Mouse (Mus musculus) gastrocnemius, postnatal 4 days (tissue): ENCODE results near the gene Sppl2c. TPM values are rescaled to one million over a fixed set of nuclear protein-coding genes. Genes with fewer than 3 reads are reported as not detected.
A peak's percentile ranks its signal among the peaks of the same experiment; 100 is the strongest.
"Not testable (repeated sequence)": the region's sequence is repeated elsewhere in the genome, so short reads cannot be mapped to it uniquely, and the experiment has no call there.

Experiments
- DNase-seq, 2 experiments: peaks; one replicate each; pipeline ENCODE4 v3.0.0; 2021 to 2022; ENCODE audit warnings: low spot score in 2 of 2, mixed read lengths in 2 of 2
- total RNA-seq, 2 experiments: library from RNA; stranded (reverse); gene quantifications; 2 replicates each; pipeline ENCODE4 v1.2.3; 2021

Sppl2c gene
- total RNA-seq, 2 experiments from 2014 or later, result not detected

DNA sequence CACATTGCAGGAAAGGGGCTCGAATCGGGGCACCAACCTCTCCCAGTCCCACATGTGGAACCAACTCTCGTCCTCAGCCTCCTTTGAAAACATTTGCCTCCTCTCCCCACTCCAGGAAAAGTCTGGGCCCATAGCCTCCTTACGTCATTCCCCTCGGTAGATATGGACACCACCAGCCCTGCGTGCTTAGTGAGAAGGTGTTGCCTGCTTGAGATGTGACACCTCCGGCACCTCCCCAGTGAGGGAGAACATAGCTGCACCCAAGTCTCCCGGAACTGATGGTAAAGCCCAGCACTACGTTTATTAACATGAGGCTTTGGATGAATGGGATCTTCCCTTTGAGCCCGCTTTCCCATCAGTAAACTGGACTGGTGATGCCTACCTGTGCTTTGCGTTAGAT is 9.3 kb downstream of the Sppl2c start:
- DNase-seq, result no peak

DNA sequence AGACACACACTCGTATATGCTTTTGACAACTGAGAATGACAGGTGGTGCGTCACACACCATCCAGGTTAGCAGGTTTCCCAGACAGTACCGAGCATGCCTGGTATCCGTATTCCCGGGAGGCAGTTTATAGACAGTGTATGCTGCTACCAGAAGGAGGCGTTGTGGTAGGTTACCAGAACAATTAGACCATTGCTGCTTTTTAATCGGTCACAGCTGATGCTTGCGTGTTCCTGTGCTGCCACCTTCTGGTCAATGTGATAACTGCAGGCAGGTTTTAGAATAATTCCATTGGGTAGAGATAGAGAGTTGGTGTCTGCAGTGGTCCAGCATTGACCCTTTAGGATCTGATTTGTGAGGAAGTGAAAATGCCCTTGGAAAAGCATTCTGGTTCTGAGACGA is 9.7 kb downstream of the Sppl2c start:
- peak; percentile 57 to 76 for DNase-seq

DNA sequence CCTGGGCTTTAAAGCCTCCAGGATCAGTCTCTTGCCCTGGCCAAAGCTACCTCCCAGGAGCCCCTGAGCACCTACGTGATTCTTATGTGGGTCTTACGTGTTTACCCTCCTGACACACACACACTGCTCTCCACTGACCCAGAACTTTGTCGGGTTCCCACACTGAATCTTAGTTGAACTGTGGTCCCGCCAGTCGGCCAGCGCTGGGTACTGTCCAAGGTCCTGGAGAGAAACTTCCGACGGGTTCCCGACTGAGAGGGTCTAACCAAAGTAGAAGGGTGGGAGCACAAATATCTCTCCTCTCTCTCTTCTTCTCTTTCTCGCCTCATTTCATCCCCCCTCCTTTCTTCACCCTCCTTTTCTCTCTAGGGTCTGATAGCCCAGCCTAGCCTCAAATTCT is 11.7 kb downstream of the Sppl2c start:
- peak in 1 of 2 experiments; percentile 58 for DNase-seq

DNA sequence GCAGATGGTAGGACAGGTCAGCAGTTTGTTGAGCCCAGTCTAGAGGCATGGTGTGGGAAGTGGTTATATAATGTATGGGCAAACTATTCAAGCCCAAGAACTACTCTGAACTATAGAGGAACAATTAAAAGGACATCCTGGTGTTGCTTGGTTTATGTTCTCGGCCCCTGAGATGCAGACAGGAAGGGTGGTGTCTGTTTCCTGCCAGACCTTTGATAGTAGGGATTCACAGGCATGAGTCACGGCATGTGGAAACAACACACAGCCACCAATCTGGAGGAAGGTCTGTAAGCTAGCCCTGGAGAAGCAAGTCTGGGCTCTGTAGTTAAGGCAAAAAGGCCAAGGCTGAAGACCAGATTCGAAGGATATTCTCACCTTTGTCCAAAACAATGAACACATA is 17.1 kb downstream of the Sppl2c start:
- no peak for DNase-seq

DNA sequence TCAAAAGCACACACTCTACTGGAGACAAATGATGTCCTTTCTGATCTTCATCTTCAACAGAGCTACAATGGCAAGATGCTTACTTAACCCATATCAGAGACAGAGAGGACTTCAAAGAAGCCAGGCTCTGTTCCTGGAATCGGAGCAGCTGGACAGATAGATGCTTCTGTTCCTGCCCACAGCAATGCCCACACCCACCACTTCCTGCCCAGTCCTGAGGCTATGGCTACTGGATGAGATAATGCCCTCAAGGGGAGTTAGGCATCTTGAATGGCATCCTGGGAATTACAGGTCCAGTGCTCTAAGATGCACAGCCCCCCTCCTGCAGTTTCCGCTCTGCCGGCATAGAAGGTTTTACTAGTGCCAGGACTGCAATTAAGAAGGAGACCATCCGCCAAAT is 20.4 kb downstream of the Sppl2c start:
- DNase-seq, result no peak

DNA sequence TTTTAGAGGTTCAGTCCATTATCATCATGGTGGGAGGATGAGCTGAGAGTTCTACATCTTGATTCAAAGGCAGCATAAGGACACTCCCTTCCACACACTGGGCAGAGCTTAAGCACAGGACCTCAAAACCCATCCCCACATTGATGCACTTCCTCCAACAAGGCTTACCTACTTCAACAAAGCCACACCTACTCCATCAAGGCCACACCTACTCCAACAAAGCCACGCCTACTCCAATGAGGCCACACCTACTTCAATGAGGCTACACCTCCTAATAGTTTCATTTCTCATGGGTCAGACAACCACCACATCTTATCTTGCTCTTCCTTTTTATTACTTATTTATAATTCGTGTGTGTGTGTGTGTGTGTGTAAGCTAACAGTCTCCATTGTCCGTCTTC is 22.9 kb downstream of the Sppl2c start:
- DNase-seq, result no peak

GRCm38 (mm10) chr11:104211251-104211650 is 25.1 kb downstream of the Sppl2c start:
- no peak for DNase-seq

DNA sequence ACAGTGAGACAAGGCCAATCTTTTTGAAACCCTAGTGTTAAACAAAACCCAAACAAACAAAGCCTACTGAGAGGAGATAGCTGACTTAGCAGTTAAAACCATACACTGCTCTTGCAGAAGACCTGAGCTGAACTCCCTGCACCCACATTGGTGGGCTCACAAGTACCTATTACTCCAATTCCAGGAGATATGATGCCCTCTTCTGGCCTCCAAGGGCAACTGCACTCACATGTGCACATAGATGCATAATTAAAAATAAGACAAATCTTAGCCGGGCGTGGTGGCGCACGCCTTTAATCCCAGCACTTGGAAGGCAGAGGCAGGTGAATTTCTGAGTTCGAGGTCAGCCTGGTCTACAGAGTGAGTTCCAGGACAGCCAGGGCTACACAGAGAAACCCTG is 28.0 kb downstream of the Sppl2c start:
- DNase-seq, result not testable (repeated sequence)

DNA sequence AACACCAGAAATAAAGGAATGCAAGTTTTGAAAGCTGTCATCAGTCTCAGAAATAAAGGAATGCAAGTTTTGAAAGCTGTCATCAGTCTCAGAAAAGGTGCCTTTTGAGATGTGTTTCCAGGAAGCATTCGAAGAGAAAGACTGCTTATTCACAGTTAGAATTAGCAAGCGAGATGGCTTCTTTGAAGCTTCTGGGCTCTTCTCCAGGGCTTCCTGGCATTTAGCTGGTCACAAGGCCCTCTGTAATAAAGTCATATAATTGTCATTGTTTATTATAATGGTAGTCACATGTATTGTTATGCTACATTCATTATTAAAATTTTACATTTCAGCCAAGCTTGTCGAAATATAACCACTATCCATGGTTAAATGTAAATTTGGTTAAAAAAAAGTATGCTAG is 31.9 kb downstream of the Sppl2c start:
- no peak for DNase-seq

DNA sequence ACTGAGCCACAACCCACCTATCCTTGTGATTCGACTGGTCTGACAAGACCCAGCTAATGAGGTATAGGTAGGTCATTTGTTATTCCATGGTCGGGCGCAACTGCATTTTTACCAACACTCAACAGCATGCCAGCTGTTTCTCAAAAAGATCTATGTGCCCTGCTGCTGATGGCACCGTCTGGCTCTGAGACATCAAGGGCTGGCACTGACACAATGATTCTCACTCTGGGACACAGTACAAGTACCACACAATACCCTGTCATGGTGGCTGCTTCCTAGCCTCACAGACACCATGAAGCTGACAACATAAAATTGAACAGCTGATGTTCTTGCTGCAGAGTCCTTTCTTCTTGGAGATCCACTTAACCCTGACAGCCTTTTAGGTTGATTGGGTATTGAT is 34.2 kb downstream of the Sppl2c start:
- no peak for DNase-seq

DNA sequence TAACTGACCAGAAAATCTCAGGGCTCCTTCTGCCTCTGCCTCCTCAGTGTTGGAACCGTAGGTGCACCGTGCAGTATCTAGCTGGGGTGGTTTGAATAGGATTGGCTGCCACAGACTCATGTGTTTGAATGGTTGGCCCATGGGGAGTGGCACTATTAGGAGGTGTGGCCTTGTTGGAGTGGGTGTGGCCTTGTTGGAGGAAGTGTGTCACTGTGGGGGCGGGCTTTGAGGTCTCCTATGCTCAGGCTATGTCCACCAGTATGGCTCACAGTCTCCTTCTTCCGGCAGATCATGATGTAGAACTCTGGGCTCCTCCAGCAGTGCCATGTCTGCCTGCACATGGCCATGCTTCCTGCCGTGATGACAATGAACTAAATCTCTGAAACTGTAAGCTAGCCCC is 35.6 kb downstream of the Sppl2c start:
- DNase-seq, result no peak

DNA sequence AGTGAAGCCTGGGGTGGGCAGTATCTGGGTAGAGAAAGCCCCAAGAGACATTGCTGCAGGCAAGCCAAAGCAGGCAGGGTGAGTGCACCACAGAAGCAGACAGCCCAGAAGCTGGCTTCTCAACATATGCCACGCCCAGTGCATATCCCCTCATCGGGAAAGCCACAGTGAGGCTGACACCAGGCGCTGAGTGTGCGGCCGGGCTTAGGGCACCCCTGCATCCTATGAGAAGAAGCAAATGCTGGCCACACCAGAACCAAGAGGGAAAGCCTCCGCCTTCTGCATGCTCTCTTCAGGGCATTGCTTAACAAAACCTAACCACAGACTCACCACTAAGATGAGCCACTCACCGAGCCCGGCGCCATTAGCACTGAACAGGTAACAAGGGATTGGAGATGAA is 37.2 kb downstream of the Sppl2c start:
- no peak for DNase-seq

DNA sequence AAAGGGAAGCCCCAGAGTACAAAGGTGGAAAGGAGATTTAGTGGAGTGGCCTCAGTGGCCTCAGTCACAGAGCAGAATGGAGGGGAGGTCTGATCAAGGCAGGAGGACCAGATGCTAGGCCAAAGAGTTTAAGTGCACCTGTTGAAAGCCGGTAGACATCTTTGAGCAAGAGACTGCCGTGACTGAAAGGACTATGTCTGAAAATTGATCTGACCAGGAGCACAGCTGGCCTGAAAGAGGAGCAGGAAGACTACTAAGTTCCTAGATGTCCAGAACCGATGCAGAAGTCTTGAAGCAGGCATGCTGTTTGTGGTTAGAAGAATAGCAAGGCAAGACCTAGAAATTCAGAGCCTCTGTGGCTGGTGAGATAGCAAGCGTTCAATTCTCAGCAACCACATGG is 43.3 kb downstream of the Sppl2c start:
- DNase-seq, result no peak

DNA sequence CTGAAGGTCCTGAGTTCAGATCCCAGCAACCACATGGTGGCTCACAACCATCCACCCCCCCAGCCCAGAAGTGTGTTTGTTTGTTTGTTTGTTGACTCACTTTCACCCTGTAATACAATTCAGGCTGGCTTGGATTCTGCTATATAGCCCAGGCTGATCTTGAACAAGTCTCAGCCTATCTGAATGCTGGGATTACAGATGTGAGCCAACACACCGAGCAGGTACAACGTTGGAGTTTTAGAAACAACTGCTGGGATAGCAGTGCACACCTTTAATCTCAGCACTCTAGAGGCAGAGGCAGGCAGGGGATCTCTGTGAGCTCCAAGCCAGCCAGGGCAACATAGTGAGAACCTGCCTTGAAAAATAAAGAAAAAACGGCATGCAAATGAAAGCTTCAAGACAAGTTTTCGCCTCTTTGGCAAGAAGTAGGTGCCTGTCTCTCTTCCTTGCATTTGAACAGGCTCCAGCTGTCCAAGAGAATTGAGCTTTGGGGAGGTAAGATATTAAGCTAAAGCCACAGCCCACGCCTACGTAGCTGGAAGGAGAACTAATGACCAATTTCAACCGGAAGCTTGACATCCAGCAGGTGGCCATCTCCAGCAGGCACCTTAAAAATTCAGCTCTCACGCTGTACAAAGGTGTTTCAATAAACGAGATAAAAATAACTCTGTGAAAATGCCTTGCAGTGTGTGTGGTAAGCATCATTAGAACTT is 44.1 kb downstream of the Sppl2c start:
- no peak for DNase-seq

- peak; percentile 82 to 83 for DNase-seq
Measured at GRCm38 (mm10) chr11:104231041-104231911, 45.1 kb downstream of the Sppl2c start, which contains the start of gene Mapt. Gene Mapt, plus strand, starts transcription at chr11:104231390.

- DNase-seq, result peak in 1 of 2 experiments; percentile 24
Measured at GRCm38 (mm10) chr11:104232141-104233061, 46.3 kb downstream of the Sppl2c start.

GRCm38 (mm10) chr11:104233101-104233500 is 47.0 kb downstream of the Sppl2c start:
- DNase-seq, result no peak

DNA sequence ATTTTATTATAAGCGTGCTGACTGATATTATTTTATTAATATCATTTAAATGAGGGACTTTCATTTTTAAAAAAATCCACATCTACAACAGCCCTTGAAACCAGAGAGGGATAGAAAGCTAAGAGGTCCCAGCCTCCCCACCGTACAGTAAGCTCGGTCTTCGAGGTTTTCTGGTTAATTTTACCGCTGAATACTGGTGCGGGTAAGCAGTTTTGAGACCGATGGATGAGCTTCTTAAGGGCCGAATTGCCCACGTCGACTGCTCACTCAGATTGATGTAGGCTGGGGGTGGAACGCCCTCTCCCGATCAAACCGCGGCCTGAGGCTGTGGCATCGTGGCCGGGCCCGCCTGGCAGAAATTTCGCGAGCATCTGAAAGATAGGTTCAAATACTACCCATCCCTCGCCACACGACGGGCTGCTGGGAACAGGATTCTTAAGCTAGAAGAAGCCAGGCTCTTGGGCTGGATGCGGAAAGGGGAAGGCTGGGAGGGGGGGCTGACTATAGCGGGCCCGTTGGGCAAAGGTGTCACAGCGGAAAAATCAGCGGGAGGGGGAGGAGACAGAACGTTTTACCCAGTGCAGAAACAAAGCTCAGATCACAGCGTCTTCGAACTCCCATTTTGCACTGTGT is 47.6 kb downstream of the Sppl2c start:
- DNase-seq, result no peak

DNA sequence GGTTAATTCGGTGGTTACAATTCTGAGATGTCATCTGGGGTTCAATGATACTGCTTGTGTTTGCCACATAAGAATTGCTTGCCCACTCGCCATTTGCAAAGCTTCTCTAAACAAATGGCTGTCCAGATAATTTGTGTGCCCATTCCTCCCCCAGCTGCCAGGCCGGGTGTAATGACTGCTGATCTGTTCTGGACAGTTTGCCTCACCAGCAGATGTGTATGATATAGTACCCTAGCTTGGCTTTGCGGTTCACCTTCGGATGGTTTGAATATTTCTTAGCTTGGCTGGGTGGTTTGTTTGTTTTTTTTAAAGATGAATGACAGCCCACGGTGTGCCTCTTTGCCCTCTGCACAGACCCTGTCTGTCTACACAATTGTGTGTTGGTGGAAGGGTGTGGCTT is 48.6 kb downstream of the Sppl2c start:
- DNase-seq, result no peak

DNA sequence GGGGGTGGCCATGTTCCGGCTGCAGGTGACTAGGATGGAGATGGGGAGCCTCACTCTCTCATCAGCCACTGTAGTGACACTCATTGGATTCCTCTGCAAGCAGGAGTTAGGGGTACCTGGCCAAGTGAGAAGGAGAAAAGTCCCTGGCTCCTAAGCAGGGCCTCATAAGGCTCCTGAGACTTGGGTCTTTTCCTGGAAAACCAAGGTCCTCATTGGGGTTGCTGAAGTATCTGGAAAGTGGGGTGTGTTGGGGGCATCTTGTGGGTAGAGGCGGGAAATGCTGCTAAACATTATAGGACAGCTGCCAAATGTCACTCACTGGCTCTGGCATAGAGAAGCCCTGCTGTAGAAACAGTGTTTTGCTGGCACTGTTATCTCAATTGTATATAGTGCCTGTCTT is 49.8 kb downstream of the Sppl2c start:
- no peak for DNase-seq

DNA sequence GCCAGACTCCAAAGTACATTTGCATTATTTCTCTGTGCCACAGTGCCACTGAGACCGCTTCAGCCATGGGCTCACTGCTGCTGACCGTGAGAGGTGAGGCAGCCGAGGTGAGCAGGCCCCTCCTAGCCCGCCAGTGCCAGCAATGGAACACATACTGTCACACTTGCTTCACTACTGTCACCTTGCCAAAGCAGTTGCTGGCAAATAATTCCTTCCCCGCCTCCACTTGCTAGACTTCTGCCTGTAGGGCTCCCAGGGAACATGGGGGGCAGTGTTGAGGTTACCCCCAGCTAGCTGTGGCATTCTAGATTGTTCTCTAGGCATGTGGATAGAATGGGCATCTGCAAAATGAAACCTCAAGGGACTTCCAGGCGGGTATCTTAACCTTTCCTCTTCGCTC is 51.1 kb downstream of the Sppl2c start:
- peak in 1 of 2 experiments; percentile 47 for DNase-seq
